Mouse (Mus musculus) heart, embryonic 16.5 days (tissue): ENCODE data around the gene Rad17. TPM values are rescaled to one million over a fixed set of nuclear protein-coding genes. Genes with fewer than 3 reads are reported as not detected.

ENCODE experiments used
- ATAC-seq: fragments of 200-750 bp; cut with Nextera tagmentation; replicated peaks from 2 replicates; pipeline ENCODE4 v1.8.0; 2017; ENCODE audit warnings: moderate number of reproducible peaks; ENCODE audit not compliant: insufficient read depth, low FRiP score; ENCODE audit errors: extremely low read depth
- H3K27ac ChIP-seq: fragments of 300-500 bp; sonication (generic); 2 replicates; pipeline ENCODE4 v1.5.1; 2014; ENCODE audit warnings: mild to moderate bottlenecking, low read length, control low read depth, moderate library complexity
- H3K27me3 ChIP-seq: fragments of 300-500 bp; sonication (generic); 2 replicates; pipeline ENCODE4 v1.6.1; 2014; ENCODE audit warnings: low read length, mixed read lengths; ENCODE audit not compliant: control insufficient read depth, insufficient read depth
- H3K36me3 ChIP-seq: fragments of 300-500 bp; sonication (generic); 2 replicates; pipeline ENCODE4 v1.6.1; 2014; ENCODE audit not compliant: control insufficient read depth, insufficient read depth
- H3K4me1 ChIP-seq: fragments of 300-500 bp; sonication (generic); 2 replicates; pipeline ENCODE4 v1.6.1; 2014; ENCODE audit warnings: low read length, mixed read lengths; ENCODE audit not compliant: control insufficient read depth, insufficient read depth
- H3K4me2 ChIP-seq: fragments of 300-500 bp; sonication (generic); 2 replicates; pipeline ENCODE4 v1.6.1; 2014; ENCODE audit warnings: low read depth, mild to moderate bottlenecking, control low read depth, low read length
- H3K4me3 ChIP-seq: fragments of 300-500 bp; sonication (generic); 2 replicates; pipeline ENCODE4 v1.5.1; 2014; ENCODE audit warnings: mild to moderate bottlenecking, control low read depth, low read length
- H3K9ac ChIP-seq: fragments of 300-500 bp; sonication (generic); 2 replicates; pipeline ENCODE4 v1.6.1; 2014; ENCODE audit warnings: low read length, control low read depth
- H3K9me3 ChIP-seq: fragments of 300-500 bp; sonication (generic); replicated peaks from 2 replicates; pipeline ENCODE4 v1.6.1; 2016; ENCODE audit warnings: low read length; ENCODE audit not compliant: control insufficient read depth
- WGBS: fragments of 180-500 bp; shearing (Covaris S2); extraction: QIAGEN DNeasy Blood & Tissue Kit; methylation state at CpG from one replicate; pipeline ENCODE4 v1.1.7; 2014; 5-methylcytosine and 5-hydroxymethylcytosine counted together
- polyA plus RNA-seq: library from polyadenylated mRNA; unstranded; fragments of >200 nt; fragmentation: Nextera tagmentation; extraction: Ambion mirVana; gene quantifications from 2 replicates; pipeline ENCODE4 v1.2.1, GENCODE M21; 2015

Rad17 gene
- polyA plus RNA-seq, 1 experiment from 2014 or later, result 23.2 TPM

- Histone ChIP-seq H3K4me3 (no peak overlapping the region), H3K9ac (no peak overlapping the region), H3K9me3 (peaks cover 5% of the 10 kb centered on the region; the same call in 1 of the 2 replicates), H3K4me2 (no peak overlapping the region), H3K27me3 (no peaks in the 10 kb centered on the region), H3K4me1 (no peaks in the 10 kb centered on the region), H3K36me3 (no peaks in the 10 kb centered on the region), H3K27ac (no peak overlapping the region)
- 88% methylated on average over 10 of the region's 10 CpGs for WGBS
- ATAC-seq, result no peak
These were observed 47.7 kb downstream of the Rad17 start for GRCm38 (mm10) chr13:100603031-100603737.

- H3K9me3 ChIP-seq, result no peaks in the 10 kb centered on the region
- 78% methylated on average over 5 of the region's 5 CpGs for WGBS
- ATAC-seq, result no peak
These were observed 48.5 kb downstream of the Rad17 start for GRCm38 (mm10) chr13:100602239-100602902.

GRCm38 (mm10) chr13:100601034-100601433 is 49.8 kb downstream of the Rad17 start:
- Histone ChIP-seq H3K4me3 (peak overlapping the region; percentile 19), H3K9me3 (no peaks in the 10 kb centered on the region), H3K27me3 (no peaks in the 10 kb centered on the region), H3K9ac (no peak overlapping the region; the same call in 1 of the 2 replicates), H3K4me1 (no peaks in the 10 kb centered on the region), H3K36me3 (no peaks in the 10 kb centered on the region), H3K27ac (no peak overlapping the region), H3K4me2 (peak overlapping the region; percentile 46)
- 0 out of 2 replicates have a peak, but pooled peaks have one; percentile 10 for ATAC-seq
- 35% methylated on average over 8 of the region's 8 CpGs for WGBS

More at GRCm38 (mm10) chr13:100602239-100602902, 48.5 kb downstream of the Rad17 start:
- Histone ChIP-seq H3K4me2 (no peak overlapping the region), H3K4me1 (no peaks in the 10 kb centered on the region), H3K9ac (no peak overlapping the region), H3K4me3 (no peak overlapping the region), H3K27me3 (no peaks in the 10 kb centered on the region), H3K27ac (no peak overlapping the region), H3K36me3 (no peaks in the 10 kb centered on the region)

GRCm38 (mm10) chr13:100600317-100600716 is 50.5 kb downstream of the Rad17 start:
- H3K27me3 ChIP-seq, result no peaks in the 10 kb centered on the region
- no peaks in the 10 kb centered on the region for H3K9me3 ChIP-seq
- H3K27ac ChIP-seq, result peak overlapping the region; percentile 49; the same call in 1 of the 2 replicates
- H3K9ac ChIP-seq, result no peak overlapping the region; the same call in 1 of the 2 replicates
- no peak for ATAC-seq
- no peaks in the 10 kb centered on the region for H3K36me3 ChIP-seq
- 61% methylated on average over 12 of the region's 12 CpGs for WGBS
- peak overlapping the region; percentile 46 for H3K4me2 ChIP-seq
- no peaks in the 10 kb centered on the region for H3K4me1 ChIP-seq
- H3K4me3 ChIP-seq, result peak overlapping the region; percentile 19

- H3K4me1 ChIP-seq, result no peaks in the 10 kb centered on the region
- WGBS, result 73% methylated on average over 9 of the region's 9 CpGs
- no peak overlapping the region for H3K4me2 ChIP-seq
- no peak overlapping the region for H3K4me3 ChIP-seq
- no peaks in the 10 kb centered on the region for H3K9me3 ChIP-seq
- no peaks in the 10 kb centered on the region for H3K36me3 ChIP-seq
- H3K27ac ChIP-seq, result no peak overlapping the region
- H3K27me3 ChIP-seq, result no peaks in the 10 kb centered on the region
- H3K9ac ChIP-seq, result no peak overlapping the region
- no peak for ATAC-seq
These were observed 53.6 kb downstream of the Rad17 start for GRCm38 (mm10) chr13:100597284-100597683.

- Histone ChIP-seq H3K36me3 (no peaks in the 10 kb centered on the region), H3K4me3 (no peak overlapping the region), H3K9me3 (no peaks in the 10 kb centered on the region), H3K27me3 (no peaks in the 10 kb centered on the region), H3K9ac (no peak overlapping the region), H3K4me1 (no peaks in the 10 kb centered on the region), H3K27ac (no peak overlapping the region), H3K4me2 (no peak overlapping the region)
- WGBS, result 79% methylated on average over 3 of the region's 3 CpGs
- ATAC-seq, result no peak
These were observed 55.3 kb downstream of the Rad17 start for GRCm38 (mm10) chr13:100595552-100595885.

- Histone ChIP-seq H3K9me3 (no peaks in the 10 kb centered on the region), H3K36me3 (no peaks in the 10 kb centered on the region), H3K4me3 (no peak overlapping the region), H3K9ac (no peak overlapping the region), H3K4me2 (no peak overlapping the region), H3K27me3 (no peaks in the 10 kb centered on the region), H3K27ac (no peak overlapping the region), H3K4me1 (no peaks in the 10 kb centered on the region)
- 77% methylated on average over 5 of the region's 5 CpGs for WGBS
- no peak for ATAC-seq
These were observed 55.9 kb downstream of the Rad17 start for GRCm38 (mm10) chr13:100594838-100595551.

GRCm38 (mm10) chr13:100594041-100594792 is 56.6 kb downstream of the Rad17 start:
- H3K4me1 ChIP-seq, result no peaks in the 10 kb centered on the region
- WGBS, result 56% methylated on average over 12 of the region's 17 CpGs
- ATAC-seq, result peak; percentile 23; the same call in 1 of the 2 replicates
- peak overlapping the region; percentile 67 for H3K27ac ChIP-seq
- H3K9ac ChIP-seq, result no peak overlapping the region
- H3K27me3 ChIP-seq, result no peaks in the 10 kb centered on the region
- no peaks in the 10 kb centered on the region for H3K9me3 ChIP-seq
- peak overlapping the region; percentile 47 for H3K4me2 ChIP-seq
- no peak overlapping the region for H3K4me3 ChIP-seq
- no peaks in the 10 kb centered on the region for H3K36me3 ChIP-seq
